ENCODE assay signal across 23 mouse cellular contexts in genomic region chr13:107848871-107849270, GRCm38 (mm10).
"Had no signal": no experiment of that assay in that cellular context is flagged by ENCODE, and none has a peak within 500 bp of the region (broad histone marks: within the 10 kb centered on the region; RNA-seq: fewer than 3 reads in every experiment).

No protein-coding gene starts in this region.

- H3K4me3 ChIP-seq: layer of hippocampus, adult 2 months; left cerebral cortex, adult 2 months; limb, embryonic 12.5 days; limb, embryonic 15.5 days; neural tube, embryonic 12.5 days; neural tube, embryonic 15.5 days had no signal

- ATAC-seq: liver, postnatal 0 days; lung, postnatal 0 days had no signal

- H3K9me3 ChIP-seq: limb, embryonic 12.5 days; limb, embryonic 15.5 days; neural tube, embryonic 12.5 days; neural tube, embryonic 15.5 days had no signal

- DNase-seq: kidney, adult 11 months; kidney, adult 8-10 months; kidney, postnatal 14 days; layer of hippocampus, adult 9-11 months; left cerebral cortex, postnatal 4 days; liver, postnatal 0 days; lung, embryonic 14.5 days; midbrain, embryonic 14.5 days; right cerebral cortex, adult 18-20 months; right cerebral cortex, postnatal 25 days; thymus, adult 18-20 months; thymus, postnatal 36 days had no signal

- H3K4me2 ChIP-seq: limb, embryonic 12.5 days; limb, embryonic 15.5 days; liver, embryonic 11.5 days; lung, embryonic 14.5 days; midbrain, embryonic 11.5 days; neural tube, embryonic 12.5 days; neural tube, embryonic 15.5 days had no signal

- H3K27ac ChIP-seq: layer of hippocampus, adult 2 months; left cerebral cortex, adult 2 months; limb, embryonic 12.5 days; limb, embryonic 15.5 days; liver, embryonic 14.5 days; macrophage; neural tube, embryonic 12.5 days; neural tube, embryonic 15.5 days had no signal

- H3K36me3 ChIP-seq: limb, embryonic 12.5 days; limb, embryonic 15.5 days; neural tube, embryonic 12.5 days; neural tube, embryonic 15.5 days had no signal

- H3K9ac ChIP-seq: limb, embryonic 12.5 days; limb, embryonic 15.5 days; liver, embryonic 14.5 days; liver, postnatal 0 days; lung, embryonic 14.5 days; neural tube, embryonic 12.5 days; neural tube, embryonic 15.5 days had no signal

- H3K27me3 ChIP-seq: limb, embryonic 15.5 days; neural tube, embryonic 12.5 days; neural tube, embryonic 15.5 days had no signal
